Mouse (Mus musculus) heart, embryonic 11.5 days (tissue): ENCODE data around the gene Il31ra. TPM values are rescaled to one million over a fixed set of nuclear protein-coding genes. Genes with fewer than 3 reads are reported as not detected.
"Not testable (repeated sequence)": the region's sequence is repeated elsewhere in the genome, so short reads cannot be mapped to it uniquely, and the experiment has no call there.

Experiments used
- ATAC-seq: fragments of 200-750 bp; cut with Nextera tagmentation; replicated peaks from 2 replicates; pipeline ENCODE4 v1.8.0; 2017; ENCODE audit warnings: moderate library complexity; ENCODE audit not compliant: insufficient number of reproducible peaks, low FRiP score, low TSS enrichment
- H3K27ac ChIP-seq: fragments of 300-500 bp; sonication (generic); 2 replicates; pipeline ENCODE4 v1.5.1; 2014; ENCODE audit warnings: mild to moderate bottlenecking, low read depth, low read length
- H3K27me3 ChIP-seq: fragments of 300-500 bp; sonication (generic); 2 replicates; pipeline ENCODE4 v1.6.1; 2014; ENCODE audit warnings: mild to moderate bottlenecking, low read length, mixed read lengths; ENCODE audit not compliant: control insufficient read depth, insufficient read depth
- H3K36me3 ChIP-seq: fragments of 300-500 bp; sonication (generic); 2 replicates; pipeline ENCODE4 v1.6.1; 2014; ENCODE audit warnings: mild to moderate bottlenecking, low read length, moderate library complexity, mixed read lengths; ENCODE audit not compliant: control insufficient read depth, insufficient read depth
- H3K4me1 ChIP-seq: fragments of 300-500 bp; sonication (generic); 2 replicates; pipeline ENCODE4 v1.6.1; 2014; ENCODE audit warnings: low read length; ENCODE audit not compliant: control insufficient read depth, insufficient read depth
- H3K4me2 ChIP-seq: fragments of 300-500 bp; sonication (generic); 2 replicates; pipeline ENCODE4 v1.6.1; 2014; ENCODE audit warnings: mild to moderate bottlenecking, moderate library complexity
- H3K4me3 ChIP-seq: fragments of 300-500 bp; sonication (generic); 2 replicates; pipeline ENCODE4 v1.5.1; 2014; ENCODE audit warnings: low read depth, low read length
- H3K9ac ChIP-seq: fragments of 300-500 bp; sonication (generic); 2 replicates; pipeline ENCODE4 v1.6.1; 2014; ENCODE audit warnings: mild to moderate bottlenecking, low read depth, low read length, moderate library complexity
- H3K9me3 ChIP-seq: fragments of 300-500 bp; sonication (generic); replicated peaks from 2 replicates; pipeline ENCODE4 v1.6.1; 2016; ENCODE audit warnings: low read length; ENCODE audit not compliant: control insufficient read depth
- WGBS: fragments of 180-500 bp; shearing (Covaris S2); extraction: QIAGEN DNeasy Blood & Tissue Kit; methylation state at CpG from one replicate; pipeline ENCODE4 v1.1.7; 2014; ENCODE audit not compliant: insufficient replicate concordance; 5-methylcytosine and 5-hydroxymethylcytosine counted together
- polyA plus RNA-seq: library from polyadenylated mRNA; unstranded; fragments of >200 nt; fragmentation: Nextera tagmentation; extraction: Ambion mirVana; gene quantifications from 2 replicates; pipeline ENCODE4 v1.2.1, GENCODE M21; 2014

Il31ra gene
- polyA plus RNA-seq, 1 experiment from 2014 or later: 0.10 TPM

DNA sequence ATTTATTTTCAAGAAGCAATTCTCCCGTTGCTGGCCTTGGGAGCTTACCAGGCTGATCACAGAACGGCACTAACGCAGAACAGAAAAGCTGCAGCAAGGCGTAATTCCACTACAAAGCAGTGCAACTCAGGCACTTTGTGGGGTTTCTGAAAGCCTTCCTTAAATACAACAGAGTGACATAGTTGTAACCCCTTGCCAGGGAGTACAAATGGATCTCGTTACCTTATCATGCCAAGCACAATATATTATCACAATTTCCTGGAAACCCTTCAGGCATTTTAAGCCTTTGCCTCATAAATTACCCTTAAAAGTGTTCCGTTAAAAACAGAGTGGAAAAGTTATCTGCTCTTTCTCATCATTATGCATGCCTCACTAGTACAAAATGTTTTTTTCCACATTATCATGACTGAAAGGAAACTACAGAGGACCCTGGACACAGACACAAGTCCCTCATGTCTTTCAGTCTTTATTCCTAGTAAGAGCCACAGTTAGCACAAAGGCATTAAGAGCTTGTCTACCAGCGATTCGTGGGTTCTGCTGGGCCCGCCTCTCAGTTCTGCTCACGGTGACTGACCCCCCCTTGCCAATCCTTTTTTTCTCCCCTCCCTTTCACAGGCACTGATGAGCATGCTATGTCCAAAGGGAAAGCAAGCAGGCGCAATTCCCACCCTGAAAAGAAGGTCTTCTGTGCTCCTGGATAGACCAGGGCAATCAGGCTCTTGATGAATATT lies 13.4 kb downstream of the Il31ra start:
- no peak overlapping the region for H3K4me3 ChIP-seq
- 43% methylated on average over 11 of the region's 11 CpGs for WGBS
- H3K36me3 ChIP-seq: no peaks in the 10 kb centered on the region
- no peaks in the 10 kb centered on the region for H3K27me3 ChIP-seq
- no peaks in the 10 kb centered on the region for H3K9me3 ChIP-seq
- no peaks in the 10 kb centered on the region for H3K4me1 ChIP-seq
- no peak overlapping the region for H3K27ac ChIP-seq
- no peak overlapping the region for H3K4me2 ChIP-seq
- no peak for ATAC-seq
- H3K9ac ChIP-seq: no peak overlapping the region

DNA sequence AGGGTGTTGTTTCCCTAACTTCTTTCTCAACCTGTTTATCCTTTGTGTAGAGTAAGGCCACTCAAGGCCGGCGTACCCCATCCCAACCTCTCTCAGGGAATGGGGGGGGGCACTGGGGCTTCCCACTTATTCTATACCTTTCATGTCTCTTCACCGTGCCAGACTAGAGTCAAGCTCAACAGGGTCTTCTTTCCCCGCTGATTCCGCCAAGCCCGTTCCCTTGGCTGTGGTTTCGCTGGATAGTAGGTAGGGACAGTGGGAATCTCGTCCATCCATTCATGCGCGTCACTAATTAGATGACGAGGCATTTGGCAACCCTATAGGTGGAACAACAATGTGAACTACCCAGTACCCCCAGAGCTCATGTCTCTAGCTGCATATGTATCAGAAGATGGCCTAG lies 16.1 kb downstream of the Il31ra start:
- H3K4me2 ChIP-seq, H3K9me3 ChIP-seq, H3K4me1 ChIP-seq, H3K27ac ChIP-seq, ATAC-seq, H3K9ac ChIP-seq, H3K4me3 ChIP-seq, H3K36me3 ChIP-seq, H3K27me3 ChIP-seq: not testable (repeated sequence)
- 65% methylated on average over 11 of the region's 11 CpGs for WGBS

DNA sequence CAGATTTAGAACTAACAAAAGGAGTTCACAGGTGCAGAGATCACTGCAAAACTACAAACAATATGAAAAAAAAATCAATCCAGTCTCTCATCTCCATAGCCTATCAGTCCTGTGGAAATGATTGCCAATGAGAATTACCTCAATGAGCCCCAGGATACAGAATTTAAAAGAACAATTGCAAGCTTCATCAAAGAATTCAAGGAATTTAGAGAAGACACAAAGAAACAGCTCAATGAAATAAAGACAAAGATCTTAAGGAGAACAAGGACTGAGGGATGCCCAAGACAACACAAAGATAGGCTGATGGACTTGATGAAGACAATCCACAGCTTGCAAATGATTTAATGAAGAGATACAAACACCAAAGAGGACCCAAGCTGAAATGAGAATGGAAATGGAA lies 20.4 kb downstream of the Il31ra start:
- Histone ChIP-seq H3K9me3 (no peaks in the 10 kb centered on the region), H3K27me3 (no peaks in the 10 kb centered on the region), H3K27ac (no peak overlapping the region), H3K9ac (no peak overlapping the region), H3K4me1 (no peaks in the 10 kb centered on the region), H3K36me3 (no peaks in the 10 kb centered on the region), H3K4me2 (no peak overlapping the region), H3K4me3 (no peak overlapping the region)
- no peak for ATAC-seq

DNA sequence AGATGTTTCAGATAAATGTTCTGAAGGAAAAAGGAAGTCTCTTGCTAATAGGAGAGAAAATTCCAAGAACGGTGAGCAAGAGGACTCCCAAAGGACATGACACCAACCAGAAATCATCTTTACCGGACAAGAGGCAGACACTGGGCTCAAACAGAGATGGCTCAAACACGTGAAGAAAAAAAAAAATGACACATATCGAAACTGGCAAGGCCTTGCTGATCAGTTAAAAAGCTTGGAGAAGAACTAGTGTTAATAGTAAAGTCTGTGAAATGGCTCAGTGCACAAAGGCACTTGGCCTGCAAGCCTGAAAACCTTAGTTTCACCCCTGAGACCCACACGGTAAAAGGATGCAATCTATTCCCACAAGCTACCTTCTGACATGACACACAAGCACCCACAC lies 23.4 kb downstream of the Il31ra start:
- Histone ChIP-seq H3K4me1 (no peaks in the 10 kb centered on the region), H3K36me3 (no peaks in the 10 kb centered on the region), H3K4me3 (no peak overlapping the region), H3K27me3 (no peaks in the 10 kb centered on the region), H3K27ac (no peak overlapping the region), H3K9ac (no peak overlapping the region), H3K4me2 (no peak overlapping the region), H3K9me3 (no peaks in the 10 kb centered on the region)
- no peak for ATAC-seq
- WGBS: 70% methylated on average over 5 of the region's 5 CpGs

DNA sequence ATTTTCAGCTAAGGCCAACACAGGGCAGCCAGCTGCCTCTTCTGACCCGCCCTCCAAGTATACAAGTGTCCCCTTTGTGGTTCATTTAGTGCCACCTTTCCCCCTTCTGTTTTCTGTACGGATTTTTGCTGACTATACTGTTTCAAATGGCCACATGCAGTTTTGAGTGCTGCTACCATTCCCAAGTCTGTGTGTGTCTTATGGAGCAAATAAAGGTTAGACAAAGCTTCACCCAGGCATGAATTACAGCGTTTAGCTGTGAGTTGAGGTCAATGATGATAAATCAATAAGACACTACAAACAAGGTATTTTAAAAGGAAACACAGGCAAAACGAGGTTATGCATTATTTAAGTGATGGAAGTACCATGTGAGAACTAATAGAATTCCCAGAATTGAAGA lies 24.6 kb downstream of the Il31ra start:
- no peaks in the 10 kb centered on the region for H3K4me1 ChIP-seq
- no peaks in the 10 kb centered on the region for H3K36me3 ChIP-seq
- no peak overlapping the region for H3K9ac ChIP-seq
- H3K9me3 ChIP-seq: no peaks in the 10 kb centered on the region
- WGBS: 62% methylated on average over 4 of the region's 4 CpGs
- no peaks in the 10 kb centered on the region for H3K27me3 ChIP-seq
- no peak overlapping the region for H3K4me2 ChIP-seq
- H3K27ac ChIP-seq: no peak overlapping the region
- no peak for ATAC-seq
- no peak overlapping the region for H3K4me3 ChIP-seq

DNA sequence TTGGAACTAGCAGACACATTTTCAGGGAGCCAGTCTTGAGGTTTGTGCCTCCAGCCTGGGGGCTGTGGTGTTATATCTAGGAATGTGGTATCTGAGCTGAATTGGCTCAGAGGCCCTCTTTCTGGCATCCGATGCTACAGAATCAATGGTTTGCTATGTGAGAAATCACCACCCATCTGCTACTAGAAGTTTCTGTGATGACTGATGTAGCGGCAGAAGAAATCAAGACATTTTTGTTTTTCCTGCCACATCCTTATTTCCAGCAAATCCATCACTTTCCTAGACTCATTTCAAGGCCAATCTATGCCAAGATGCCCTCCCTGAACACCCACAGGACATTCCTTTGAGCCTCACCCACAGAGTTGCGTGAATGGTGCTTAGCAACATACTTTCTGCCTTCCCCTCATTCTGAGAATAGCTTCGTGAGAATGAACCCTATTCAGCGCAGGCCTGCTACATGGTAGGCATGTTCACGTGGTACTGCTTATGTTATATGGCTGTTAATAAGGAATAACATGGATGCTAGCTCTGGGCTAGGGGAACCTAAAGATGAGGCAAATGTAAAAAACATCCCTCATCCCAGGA lies 33.5 kb downstream of the Il31ra start:
- Histone ChIP-seq H3K36me3 (no peaks in the 10 kb centered on the region), H3K9me3 (no peaks in the 10 kb centered on the region), H3K9ac (no peak overlapping the region), H3K4me3 (no peak overlapping the region), H3K4me1 (no peaks in the 10 kb centered on the region), H3K4me2 (no peak overlapping the region), H3K27me3 (no peaks in the 10 kb centered on the region), H3K27ac (no peak overlapping the region)
- WGBS: 81% methylated on average over 6 of the region's 6 CpGs
- no peak for ATAC-seq

DNA sequence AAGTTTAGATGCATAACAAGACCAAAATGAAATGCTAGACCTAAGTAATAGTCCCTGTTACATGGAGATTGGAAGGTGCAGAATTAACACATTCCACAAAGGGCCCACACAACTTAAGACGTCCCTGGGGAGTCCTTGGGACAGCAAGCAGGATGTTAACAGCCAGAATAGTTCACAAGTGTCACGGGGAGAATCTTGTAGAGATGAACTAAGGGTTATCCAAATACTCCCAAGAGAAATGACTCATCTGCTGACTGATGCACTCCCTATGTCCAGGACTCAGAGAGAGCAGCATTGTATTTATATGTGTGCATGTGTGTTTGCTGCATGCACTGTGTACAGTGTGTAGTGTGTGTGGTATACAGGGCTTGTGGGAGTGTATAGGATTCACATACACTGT lies 37.7 kb downstream of the Il31ra start:
- Histone ChIP-seq H3K27ac (no peak overlapping the region), H3K36me3 (no peaks in the 10 kb centered on the region), H3K27me3 (no peaks in the 10 kb centered on the region), H3K4me1 (no peaks in the 10 kb centered on the region), H3K9ac (no peak overlapping the region), H3K4me3 (no peak overlapping the region), H3K4me2 (no peak overlapping the region), H3K9me3 (no peaks in the 10 kb centered on the region)
- ATAC-seq: no peak
- WGBS: 46% methylated on average over 2 of the region's 2 CpGs

DNA sequence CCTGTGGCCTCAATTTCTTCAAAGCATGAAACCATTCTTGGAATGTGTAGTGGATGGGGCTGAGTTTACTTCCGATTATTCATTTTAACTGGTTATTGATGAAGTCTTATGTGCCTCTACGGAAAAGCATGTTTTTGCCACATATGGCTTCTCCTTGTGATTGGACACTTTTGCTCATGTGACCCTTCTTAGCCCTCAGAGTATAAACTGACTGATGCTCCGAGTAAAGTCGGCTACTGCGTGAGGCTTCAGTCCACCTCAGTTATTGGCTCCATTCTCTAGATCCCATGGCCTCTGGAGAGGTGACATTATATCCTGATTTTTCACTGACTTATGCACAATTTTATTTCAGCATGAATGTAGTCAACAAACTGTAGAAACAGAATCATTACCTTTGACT lies 40.9 kb downstream of the Il31ra start:
- Histone ChIP-seq H3K36me3 (no peaks in the 10 kb centered on the region), H3K27me3 (no peaks in the 10 kb centered on the region), H3K27ac (no peak overlapping the region), H3K9ac (no peak overlapping the region), H3K4me1 (no peaks in the 10 kb centered on the region), H3K9me3 (no peaks in the 10 kb centered on the region), H3K4me2 (no peak overlapping the region), H3K4me3 (no peak overlapping the region)
- ATAC-seq: no peak
- 86% methylated on average over 5 of the region's 5 CpGs for WGBS
